Mouse (Mus musculus) thymus, adult 2 months (tissue): ENCODE data around the gene Wars. TPM values are rescaled to one million over a fixed set of nuclear protein-coding genes. Genes with fewer than 3 reads are reported as not detected.

ENCODE experiments used
- DNase-seq: peaks from one replicate; pipeline ENCODE4 v3.0.0; 2021
- H3K27ac ChIP-seq: fragments of 200-500 bp; 2 replicates; pipeline ENCODE4 v1.5.1; 2012; ENCODE audit warnings: low read length, control low read depth; ENCODE audit not compliant: control insufficient read depth, insufficient read depth
- H3K27me3 ChIP-seq: fragments of 200-500 bp; 2 replicates; pipeline ENCODE4 v1.6.1; 2012; ENCODE audit warnings: mild to moderate bottlenecking, low read length, moderate library complexity, mixed read lengths; ENCODE audit not compliant: control insufficient read depth, insufficient read depth
- H3K36me3 ChIP-seq: fragments of 200-500 bp; 2 replicates; pipeline ENCODE4 v1.6.1; 2012; ENCODE audit warnings: mild to moderate bottlenecking, low read length, moderate library complexity; ENCODE audit not compliant: control insufficient read depth, insufficient read depth
- H3K4me1 ChIP-seq: fragments of 200-500 bp; replicated peaks from 2 replicates; pipeline ENCODE4 v1.6.1; 2012; ENCODE audit warnings: low read length; ENCODE audit not compliant: control insufficient read depth, insufficient read depth
- H3K4me3 ChIP-seq: fragments of 200-500 bp; 2 replicates; pipeline ENCODE4 v1.5.1; 2012; ENCODE audit warnings: mild to moderate bottlenecking, low read length, control low read depth, moderate library complexity; ENCODE audit not compliant: control insufficient read depth, insufficient read depth
- CTCF ChIP-seq: fragments of 200-500 bp; IDR thresholded peaks from 2 replicates; pipeline ENCODE4 v1.5.1; 2012; ENCODE audit warnings: mild to moderate bottlenecking, control low read depth, low read length, moderate library complexity, borderline replicate concordance; ENCODE audit not compliant: control insufficient read depth, poor library complexity, insufficient read depth; ENCODE audit errors: extremely low read depth
- POLR2A ChIP-seq: fragments of 200-500 bp; IDR thresholded peaks from 2 replicates; pipeline ENCODE4 v1.6.1; 2012; ENCODE audit warnings: mild to moderate bottlenecking, low read length, control low read depth, moderate library complexity; ENCODE audit not compliant: control insufficient read depth, poor library complexity, insufficient read depth; ENCODE audit errors: extremely low read depth
- WGBS: fragments of 180-500 bp; shearing (Covaris S2); methylation state at CpG from one replicate; pipeline ENCODE4 v1.1.7; 2018; 5-methylcytosine and 5-hydroxymethylcytosine counted together
- polyA plus RNA-seq: library from polyadenylated mRNA; depleted of rRNA; stranded (reverse); fragments of >200 nt; gene quantifications from 2 replicates; pipeline ENCODE4 v1.2.3, GENCODE M21; 2012

Wars gene
- polyA plus RNA-seq, 1 experiment, result 71.3 TPM

DNA sequence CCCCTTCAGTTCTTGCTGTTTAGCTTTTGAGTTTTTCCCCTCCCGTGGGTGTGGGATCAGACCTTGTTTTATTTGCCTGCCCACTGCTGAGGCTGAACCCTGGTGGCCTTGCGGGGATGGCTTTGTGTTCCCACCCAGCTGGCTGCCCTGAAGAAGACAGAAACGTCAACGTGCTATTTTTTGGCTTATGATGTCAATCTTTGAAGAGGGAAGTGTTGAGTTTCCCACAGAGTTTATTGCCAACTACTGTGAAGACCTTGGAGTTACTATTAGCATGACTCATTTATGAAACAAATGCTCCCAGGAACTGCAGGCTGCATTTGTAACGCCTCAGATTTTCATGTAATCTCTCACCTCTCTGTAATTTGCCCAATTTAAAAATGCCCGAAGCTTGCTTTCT is 42.9 kb upstream of the Wars start:
- no peak for DNase-seq
- no peak overlapping the region for H3K4me3 ChIP-seq
- peaks cover 45% of the 10 kb centered on the region for H3K4me1 ChIP-seq
- H3K27ac ChIP-seq, result no peak overlapping the region
- no peaks in the 10 kb centered on the region for H3K36me3 ChIP-seq
- WGBS, result 12% methylated on average over 6 of the region's 6 CpGs
- no peaks in the 10 kb centered on the region for H3K27me3 ChIP-seq
- no peak for TF ChIP-seq CTCF
- no peak for TF ChIP-seq POLR2A

DNA sequence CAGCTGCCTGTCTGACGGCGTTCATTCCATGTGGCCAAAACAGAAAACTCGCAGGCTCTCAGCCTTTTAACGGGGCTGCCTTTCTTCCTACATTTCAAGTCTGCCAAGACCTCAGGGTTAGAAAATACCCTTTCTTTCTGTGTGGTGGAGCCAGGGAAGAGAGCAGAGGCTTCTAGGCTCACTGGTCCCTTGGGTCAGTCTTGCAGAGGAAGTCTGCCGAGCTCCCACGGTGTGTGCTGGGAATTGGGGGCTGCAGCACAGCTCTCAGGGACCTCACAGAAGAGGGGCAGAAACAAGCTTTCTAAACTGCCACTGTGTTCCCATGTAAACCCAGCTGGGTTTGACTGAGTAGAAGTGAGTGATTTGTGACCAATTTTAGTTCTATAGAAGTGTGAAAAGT is 40.3 kb upstream of the Wars start:
- TF ChIP-seq POLR2A (no peak), CTCF (no peak)
- DNase-seq, result no peak

DNA sequence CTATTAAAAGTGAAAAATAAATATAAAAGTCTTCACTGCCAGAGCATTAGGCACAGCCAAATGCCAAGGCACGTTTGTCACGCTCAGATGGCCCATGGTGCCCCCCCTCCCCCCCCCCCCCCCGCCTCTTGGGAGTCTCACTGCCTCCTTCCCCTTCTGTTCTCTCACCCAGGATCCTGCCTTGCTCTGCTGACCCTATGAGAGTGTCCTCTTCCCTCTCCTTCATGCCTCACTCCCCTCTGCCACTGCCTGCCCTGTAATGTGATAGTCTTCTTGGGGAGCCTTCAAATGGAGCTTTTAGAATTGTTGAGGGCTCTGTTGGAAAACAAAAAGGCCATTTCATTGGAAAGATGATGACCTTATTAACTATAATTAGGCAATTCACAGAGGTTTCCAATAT is 38.1 kb upstream of the Wars start:
- Histone ChIP-seq H3K4me1 (peaks cover 41% of the 10 kb centered on the region), H3K36me3 (no peaks in the 10 kb centered on the region), H3K27ac (no peak overlapping the region), H3K27me3 (no peaks in the 10 kb centered on the region), H3K4me3 (no peak overlapping the region)
- WGBS, result 30% methylated on average over 3 of the region's 3 CpGs
- TF ChIP-seq POLR2A, result no peak
- TF ChIP-seq CTCF, result no peak
- DNase-seq, result no peak

More for the DNA sequence above, 40.3 kb upstream of the Wars start:
- Histone ChIP-seq H3K4me1 (peaks cover 52% of the 10 kb centered on the region), H3K27me3 (no peaks in the 10 kb centered on the region), H3K36me3 (no peaks in the 10 kb centered on the region), H3K27ac (peak overlapping the region; percentile 25; the same call in 1 of the 2 replicates), H3K4me3 (no peak overlapping the region)
- 25% methylated on average over 6 of the region's 6 CpGs for WGBS

DNA sequence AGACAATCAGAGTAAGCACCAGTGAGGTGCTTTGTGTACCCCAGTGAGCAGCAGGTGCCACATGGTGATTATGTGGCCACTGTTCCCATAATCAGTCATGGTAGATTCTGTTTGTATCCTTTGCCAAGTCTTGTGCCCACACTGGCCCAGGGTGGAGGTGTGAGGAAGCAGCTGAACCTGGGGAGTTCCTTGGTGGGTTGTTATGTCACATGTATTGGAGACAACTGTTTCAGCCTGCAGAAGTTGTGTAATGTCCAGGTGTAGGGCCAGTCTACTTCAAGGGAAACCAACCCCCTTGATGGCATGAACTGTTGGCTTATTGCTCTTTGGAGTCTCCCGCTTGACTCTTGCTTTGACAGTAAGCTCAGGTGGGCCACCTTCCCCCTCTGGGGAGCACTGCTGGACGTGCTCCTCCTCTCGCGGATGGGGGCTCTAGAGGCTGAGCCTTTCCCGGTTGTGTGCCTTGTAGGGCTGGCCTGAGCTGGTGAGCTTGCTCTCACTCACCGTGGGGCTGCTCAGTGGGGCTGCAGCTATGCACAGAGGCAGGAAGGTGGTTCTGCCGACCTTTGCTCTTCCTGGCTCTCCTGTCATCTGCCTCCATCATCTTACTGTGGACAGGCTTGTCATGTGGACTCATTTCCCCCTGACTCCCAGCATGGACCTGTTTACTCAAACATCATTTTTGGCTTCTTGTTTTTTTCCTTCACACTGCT is 37.5 kb upstream of the Wars start:
- no peak overlapping the region for H3K27ac ChIP-seq
- peaks cover 38% of the 10 kb centered on the region for H3K4me1 ChIP-seq
- 67% methylated on average over 7 of the region's 7 CpGs for WGBS

DNA sequence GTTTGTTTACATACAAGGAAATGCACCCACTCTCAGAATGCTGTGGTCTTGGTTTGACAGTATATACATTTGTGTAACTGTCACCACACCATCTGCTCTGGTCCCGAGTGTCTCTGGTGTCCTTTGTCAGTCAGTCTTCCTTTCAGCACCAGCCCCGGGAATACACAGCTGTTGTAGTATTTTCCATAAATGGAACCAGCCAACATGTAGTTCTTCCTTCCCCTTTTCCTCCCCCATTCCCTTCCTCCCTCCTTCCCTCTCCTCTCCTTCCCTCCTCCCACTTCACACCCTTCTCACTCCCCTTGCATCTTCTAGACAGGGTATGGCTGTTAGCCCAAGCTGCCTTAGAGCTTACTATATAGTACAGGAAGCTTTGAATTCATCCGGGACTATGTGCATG is 35.5 kb upstream of the Wars start:
- no peaks in the 10 kb centered on the region for H3K36me3 ChIP-seq
- H3K4me1 ChIP-seq, result peaks cover 33% of the 10 kb centered on the region
- H3K4me3 ChIP-seq, result no peak overlapping the region
- DNase-seq, result no peak
- 58% methylated on average over 3 of the region's 3 CpGs for WGBS
- H3K27me3 ChIP-seq, result no peaks in the 10 kb centered on the region
- no peak overlapping the region for H3K27ac ChIP-seq
- TF ChIP-seq CTCF, result no peak
- no peak for TF ChIP-seq POLR2A

More for the DNA sequence above, 37.5 kb upstream of the Wars start:
- H3K27me3 ChIP-seq, result no peaks in the 10 kb centered on the region
- DNase-seq, result no peak
- TF ChIP-seq CTCF (no peak), POLR2A (no peak)
- no peak overlapping the region for H3K4me3 ChIP-seq
- no peaks in the 10 kb centered on the region for H3K36me3 ChIP-seq

DNA sequence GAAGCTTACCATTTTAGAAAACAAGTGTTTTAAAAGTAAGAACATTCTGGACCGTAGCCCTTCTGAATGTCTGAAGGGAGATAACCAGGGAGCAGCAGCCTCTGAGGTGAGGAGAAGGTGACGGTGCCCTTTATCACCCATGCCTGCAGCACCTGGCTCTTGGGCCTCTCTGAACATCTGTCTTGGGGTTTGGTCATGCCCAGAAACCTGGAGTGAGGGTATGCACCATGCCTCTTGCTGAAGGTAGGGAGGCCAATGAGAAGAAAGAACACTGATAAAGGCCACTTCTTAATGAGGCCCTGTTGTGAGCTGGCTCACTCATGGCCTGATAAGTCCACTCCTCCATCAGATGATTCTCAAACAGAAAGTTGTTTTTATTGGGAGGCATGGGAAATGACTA is 34.3 kb upstream of the Wars start:
- Histone ChIP-seq H3K27ac (no peak overlapping the region), H3K36me3 (no peaks in the 10 kb centered on the region), H3K4me1 (peaks cover 22% of the 10 kb centered on the region), H3K4me3 (no peak overlapping the region), H3K27me3 (no peaks in the 10 kb centered on the region)
- 76% methylated on average over 2 of the region's 2 CpGs for WGBS
- TF ChIP-seq POLR2A (no peak), CTCF (no peak)
- DNase-seq, result no peak

DNA sequence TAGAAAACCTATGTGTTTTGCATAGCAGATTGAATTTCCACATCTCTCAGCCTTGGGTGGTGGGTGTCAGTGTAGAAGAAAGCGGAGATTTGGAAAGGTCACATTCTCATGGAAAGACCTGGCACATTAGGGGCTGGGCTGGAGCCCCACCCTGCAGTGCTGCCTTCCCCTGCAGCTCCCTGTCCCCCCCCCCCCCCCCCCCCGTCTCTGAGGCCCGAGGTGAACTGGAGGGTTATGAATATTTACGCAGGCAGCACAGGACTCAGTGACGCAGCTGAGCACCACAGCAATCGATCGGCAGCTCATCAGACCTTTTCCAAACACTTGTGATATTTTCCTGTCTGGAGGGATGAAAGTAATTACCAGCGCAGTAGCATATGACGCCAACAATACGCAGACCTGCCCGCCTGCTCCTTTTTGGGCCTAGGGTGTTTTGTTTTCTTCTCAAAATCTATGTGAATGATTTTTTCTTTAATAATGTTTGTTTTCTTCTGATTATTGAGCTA is 32.7 kb upstream of the Wars start:
- 96% methylated on average over 9 of the region's 11 CpGs for WGBS
- no peak for DNase-seq
- Histone ChIP-seq H3K4me1 (peaks cover 16% of the 10 kb centered on the region), H3K27me3 (no peaks in the 10 kb centered on the region), H3K27ac (no peak overlapping the region), H3K4me3 (no peak overlapping the region), H3K36me3 (no peaks in the 10 kb centered on the region)
- no peak for TF ChIP-seq CTCF
- TF ChIP-seq POLR2A, result no peak
